Mouse (Mus musculus): ENCODE data around the gene Adad2.
A peak's percentile ranks its signal among the peaks of the same experiment; 100 is the strongest.

DNA sequence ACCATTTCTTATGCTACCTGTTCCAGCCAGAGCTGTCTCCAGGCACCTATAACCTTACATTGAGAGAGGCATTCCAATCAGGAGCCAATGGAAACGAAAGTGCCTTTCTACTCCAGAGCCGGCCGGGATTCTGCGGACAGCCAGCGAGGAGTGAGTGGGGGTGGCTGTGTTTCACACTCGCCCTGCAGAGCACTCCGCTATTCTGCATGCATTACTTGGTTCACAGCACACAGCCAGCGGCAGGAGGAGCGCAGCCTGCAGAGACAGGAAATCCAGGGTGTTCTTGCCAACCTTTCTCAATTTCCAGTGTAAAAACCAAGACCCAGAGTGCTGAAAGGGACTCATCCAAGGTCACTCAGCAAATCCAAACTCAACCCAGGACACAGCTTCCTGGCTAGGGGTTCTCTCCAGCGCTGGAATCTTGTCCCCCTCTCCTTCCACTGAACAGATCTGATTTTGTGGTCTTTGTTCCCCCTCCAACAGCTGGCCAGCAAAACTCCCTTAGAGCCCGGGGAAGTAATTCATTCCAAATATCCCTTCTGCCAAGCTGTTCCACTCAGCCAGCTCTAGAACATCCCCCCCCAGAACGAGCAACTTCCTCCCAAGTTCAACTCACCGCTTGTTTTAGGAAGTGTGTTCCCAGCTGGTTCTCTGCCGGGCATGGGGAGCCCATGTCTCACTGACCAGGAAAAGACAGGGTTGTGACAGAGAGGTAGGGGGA lies 22.2 kb downstream of the Adad2 start:
- TF ChIP-seq POLR2A (IDR thresholded peaks at IDR 0.05; ENCODE audit: control insufficient read depth, low read depth, low read length): peak; percentile 31; the same call in 1 of the 2 replicates
- no peak for TF ChIP-seq CTCF (IDR thresholded peaks at IDR 0.05; ENCODE audit: control insufficient read depth, insufficient read depth, insufficient replicate concordance, low read depth, low read length)
